Mouse (Mus musculus) heart, adult 2 months (tissue): ENCODE measurements at regions not wholly inside any gene's neighbourhood (a gene's known extent, or its start where the extent isn't known, plus 50 kb on each side); places are given as distances from the start of the nearest gene placed in this dataset.

Experiments
- CTCF ChIP-seq: fragments of 200-600 bp; IDR thresholded peaks from 2 replicates; pipeline ENCODE4 v1.8.1; 2022; ENCODE audit warnings: antibody characterized with exemption, mild to moderate bottlenecking, moderate library complexity
- EP300 ChIP-seq: fragments of 200-500 bp; IDR thresholded peaks from 2 replicates; pipeline ENCODE4 v1.6.1; 2011; ENCODE audit warnings: low read depth, low read length, control low read depth; ENCODE audit not compliant: insufficient read depth
- POLR2A ChIP-seq: fragments of 200-500 bp; IDR thresholded peaks from 2 replicates; pipeline ENCODE4 v1.6.1; 2011; ENCODE audit warnings: mild to moderate bottlenecking, low read depth, low read length, control low read depth; ENCODE audit not compliant: insufficient read depth

DNA sequence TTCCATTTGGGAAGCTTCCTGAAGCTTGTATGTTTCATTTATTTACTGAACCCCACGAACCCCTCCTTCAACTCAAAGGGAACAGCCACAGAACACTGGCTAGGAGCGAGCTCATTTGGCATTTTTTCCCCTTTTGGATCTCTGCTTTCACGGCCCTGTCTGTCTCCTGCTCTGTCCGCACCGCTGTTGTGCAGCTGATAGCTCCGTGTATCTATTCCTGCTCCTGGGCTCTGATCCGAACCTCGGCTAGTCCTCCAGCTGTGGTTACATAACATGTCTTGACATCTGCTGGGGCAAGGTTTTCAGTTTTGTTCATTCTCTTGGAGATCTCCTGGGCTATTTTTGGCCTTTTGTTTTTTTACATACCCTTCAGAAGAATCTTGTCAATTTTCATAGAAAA is 525.1 kb upstream of the Fam19a5 start:
- TF ChIP-seq CTCF: no peak
- TF ChIP-seq POLR2A: no peak
- no peak for TF ChIP-seq EP300
